ENCODE assay signal across 9 mouse cellular contexts in genomic region chr5:113150871-113151553, GRCm38 (mm10).
A peak's percentile ranks its signal among the peaks of the same experiment; 100 is the strongest.
DNase-seq lines count a peak whose midpoint lies in the region; ATAC-seq and TF ChIP-seq lines count a peak whose summit lies in the region.
"Had no signal": no experiment of that assay in that cellular context is flagged by ENCODE, and none has a peak within 500 bp of the region (broad histone marks: within the 10 kb centered on the region; RNA-seq: fewer than 3 reads in every experiment).

No protein-coding gene starts in this region.

- no peak for TF ChIP-seq CTCF in left cerebral cortex, adult 2 months (IDR thresholded peaks at IDR 0.05)

- intact Hi-C loops in left cerebral cortex, adult 2 months (cut with DNase I): no loop called here
- intact Hi-C loops in left cerebral cortex, postnatal 36 days (cut with DNase I): no loop called here

- H3K9ac ChIP-seq in intestine, embryonic 15.5 days: no peak overlapping the region
- H3K9ac ChIP-seq in neural tube, embryonic 12.5 days: 0 out of 2 replicates have a peak overlapping the region, but pooled peaks have one; percentile 29

- peaks cover 65% of the 10 kb centered on the region for H3K4me1 ChIP-seq in forebrain, embryonic 10.5 days
- H3K4me1 ChIP-seq in intestine, embryonic 15.5 days (replicated peaks): peaks cover 59% of the 10 kb centered on the region
- H3K4me1 ChIP-seq in neural tube, embryonic 12.5 days: peaks cover 25% of the 10 kb centered on the region

- H3K27ac ChIP-seq in left cerebral cortex, adult 2 months: peak overlapping the region; percentile 64
- peak overlapping the region; percentile 81 for H3K27ac ChIP-seq in forebrain, embryonic 10.5 days
- peak overlapping the region; percentile 51 for H3K27ac ChIP-seq in intestine, embryonic 15.5 days
- H3K27ac ChIP-seq in neural tube, embryonic 12.5 days: peak overlapping the region; percentile 22; the same call in 1 of the 2 replicates

- 70% methylated on average over 9 of the region's 9 CpGs for WGBS in forebrain, embryonic 10.5 days
- 58% methylated on average over 9 of the region's 9 CpGs for WGBS in intestine, embryonic 15.5 days
- 65% methylated on average over 9 of the region's 9 CpGs for WGBS in neural tube, embryonic 12.5 days

- no peaks in the 10 kb centered on the region for H3K9me3 ChIP-seq in forebrain, embryonic 10.5 days
- no peaks in the 10 kb centered on the region for H3K9me3 ChIP-seq in intestine, embryonic 15.5 days
- no peaks in the 10 kb centered on the region for H3K9me3 ChIP-seq in neural tube, embryonic 12.5 days
- H3K9me3 ChIP-seq: megakaryocyte, embryonic 14.5 days had no signal

- no peaks in the 10 kb centered on the region for H3K36me3 ChIP-seq in forebrain, embryonic 10.5 days (replicated peaks)
- H3K36me3 ChIP-seq in intestine, embryonic 15.5 days: no peaks in the 10 kb centered on the region
- no peaks in the 10 kb centered on the region for H3K36me3 ChIP-seq in neural tube, embryonic 12.5 days

- H3K4me3 ChIP-seq in left cerebral cortex, adult 2 months: no peak overlapping the region
- H3K4me3 ChIP-seq in forebrain, embryonic 10.5 days: no peak overlapping the region
- H3K4me3 ChIP-seq in intestine, embryonic 15.5 days (replicated peaks): no peak overlapping the region
- no peak overlapping the region for H3K4me3 ChIP-seq in neural tube, embryonic 12.5 days
- H3K4me3 ChIP-seq: megakaryocyte, embryonic 14.5 days had no signal

- no peak; the same call in 1 of the 2 replicates for ATAC-seq in intestine, embryonic 15.5 days
- no peak for ATAC-seq in neural tube, embryonic 12.5 days (ENCODE audit: low FRiP score, low read depth)

- H3K4me2 ChIP-seq in intestine, embryonic 15.5 days (replicated peaks): no peak overlapping the region
- no peak overlapping the region for H3K4me2 ChIP-seq in neural tube, embryonic 12.5 days (replicated peaks)

- H3K27me3 ChIP-seq in forebrain, embryonic 10.5 days (ENCODE audit: poor library complexity, severe bottlenecking): no peaks in the 10 kb centered on the region
- H3K27me3 ChIP-seq in intestine, embryonic 15.5 days (replicated peaks): no peaks in the 10 kb centered on the region
- H3K27me3 ChIP-seq in neural tube, embryonic 12.5 days (replicated peaks): no peaks in the 10 kb centered on the region

- DNase-seq in left cerebral cortex, adult 2 months (ENCODE audit: extremely low spot score in 1 of 2, low spot score in 2 of 2): no peak
- no peak for DNase-seq in left cerebral cortex, adult 11 months (ENCODE audit: low spot score)
- DNase-seq in forebrain, embryonic 10.5 days (ENCODE audit: extremely low spot score, low spot score): no peak
- DNase-seq in embryo, embryonic 11 days: no peak
- DNase-seq in B cell, adult 2 months: no peak
- DNase-seq in left cerebral cortex, postnatal 36 days (ENCODE audit: low spot score in 2 of 2): no peak

Comparison
In these comparisons a context has a peak if more than half of its experiments do, and no peak if none do; other contexts are left out.
1. H3K27ac ChIP-seq: peak in every context shown above with its lines; median percentile 81 in forebrain, embryonic 10.5 days; 64 in left cerebral cortex, adult 2 months; 51 in intestine, embryonic 15.5 days; 22 in neural tube, embryonic 12.5 days.